Mouse (Mus musculus): ENCODE measurements around the gene Gdnf.

GRCm38 (mm10) chr15:7884181-7884580, 73.5 kb downstream of the Gdnf start:
- TF ChIP-seq CTCF (IDR thresholded peaks at IDR 0.05; ENCODE audit: low read depth) (no peak), EP300 (IDR thresholded peaks at IDR 0.05; ENCODE audit: low read depth) (no peak)
